Mouse (Mus musculus) neural tube, embryonic 14.5 days (tissue): ENCODE results near the gene Cdkn2b. TPM values are rescaled to one million over a fixed set of nuclear protein-coding genes. Genes with fewer than 3 reads are reported as not detected.

Experiments used
- ATAC-seq: fragments of 200-750 bp; cut with Nextera tagmentation; 2 replicates; pipeline ENCODE4 v1.8.0; 2017; ENCODE audit warnings: low read depth, mild to moderate bottlenecking, moderate TSS enrichment, moderate library complexity
- H3K27ac ChIP-seq: fragments of 300-500 bp; sonication (generic); 2 replicates; pipeline ENCODE4 v1.5.1; 2014; ENCODE audit warnings: low read depth, mild to moderate bottlenecking, control low read depth, low read length, moderate library complexity, mixed read lengths
- H3K27me3 ChIP-seq: fragments of 300-500 bp; sonication (generic); 2 replicates; pipeline ENCODE4 v1.6.1; 2014; ENCODE audit warnings: low read length; ENCODE audit not compliant: control insufficient read depth, insufficient read depth
- H3K36me3 ChIP-seq: fragments of 300-500 bp; sonication (generic); 2 replicates; pipeline ENCODE4 v1.6.1; 2014; ENCODE audit warnings: low read length, mixed read lengths; ENCODE audit not compliant: control insufficient read depth, insufficient read depth
- H3K4me1 ChIP-seq: fragments of 300-500 bp; sonication (generic); 2 replicates; pipeline ENCODE4 v1.6.1; 2014; ENCODE audit warnings: low read length; ENCODE audit not compliant: control insufficient read depth, insufficient read depth
- H3K4me2 ChIP-seq: fragments of 300-500 bp; sonication (generic); 2 replicates; pipeline ENCODE4 v1.6.1; 2014; ENCODE audit warnings: mild to moderate bottlenecking, low read depth, low read length, control low read depth
- H3K4me3 ChIP-seq: fragments of 300-500 bp; sonication (generic); 2 replicates; pipeline ENCODE4 v1.5.1; 2014; ENCODE audit warnings: low read depth, low read length, control low read depth, mixed read lengths
- H3K9ac ChIP-seq: fragments of 300-500 bp; sonication (generic); replicated peaks from 2 replicates; pipeline ENCODE4 v1.6.1; 2014; ENCODE audit warnings: low read depth, mild to moderate bottlenecking, control low read depth, low read length, mixed read lengths
- H3K9me3 ChIP-seq: fragments of 300-500 bp; sonication (generic); 2 replicates; pipeline ENCODE4 v1.6.1; 2016; ENCODE audit warnings: low read length; ENCODE audit not compliant: control insufficient read depth
- WGBS: fragments of 180-500 bp; shearing (Covaris S2); extraction: QIAGEN DNeasy Blood & Tissue Kit; methylation state at CpG from one replicate; pipeline ENCODE4 v1.1.7; 2014; 5-methylcytosine and 5-hydroxymethylcytosine counted together
- polyA plus RNA-seq: library from polyadenylated mRNA; unstranded; fragments of >200 nt; fragmentation: Nextera tagmentation; extraction: Ambion mirVana; gene quantifications from 2 replicates; pipeline ENCODE4 v1.2.1, GENCODE M21; 2014

Cdkn2b gene
- 0.29 and 0.63 TPM in 2 replicates for polyA plus RNA-seq

DNA sequence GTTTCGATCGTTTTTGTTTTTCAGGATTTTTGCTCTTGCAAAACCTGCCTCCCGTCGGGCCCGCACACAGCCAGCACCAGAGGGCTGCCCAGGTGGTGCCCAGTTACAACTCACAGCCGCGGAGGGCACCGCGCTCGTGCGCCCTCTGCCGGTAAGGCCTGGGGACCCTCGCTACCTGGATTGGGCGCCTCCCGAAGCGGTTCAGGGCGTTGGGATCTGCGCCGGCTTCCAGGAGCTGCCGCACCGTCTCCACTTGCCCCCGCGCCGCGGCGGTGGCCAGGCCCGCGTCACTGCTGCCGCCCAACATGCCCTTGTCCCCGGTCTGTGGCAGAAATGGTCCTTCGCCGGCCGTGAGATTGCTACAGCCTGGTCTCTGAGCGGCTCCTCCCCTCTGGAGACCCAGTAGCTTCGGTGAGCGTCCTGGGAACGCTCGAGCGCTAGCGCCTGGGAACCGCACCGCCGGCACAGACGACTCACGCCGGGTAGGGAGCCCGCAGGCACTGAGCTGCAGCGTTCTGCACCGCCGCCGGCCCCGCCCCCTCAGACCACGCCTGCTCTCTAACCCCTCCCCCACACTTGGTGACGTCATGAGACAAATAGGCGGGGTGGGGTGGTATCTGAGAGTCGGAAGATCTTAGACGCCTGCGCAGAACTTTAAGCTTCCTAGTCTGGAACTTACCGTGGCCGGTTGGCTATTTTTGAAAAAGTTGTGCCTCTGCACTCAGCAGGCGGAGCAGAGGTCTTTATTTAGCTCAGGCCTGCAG is at the start of gene Cdkn2b:
TSS of gene Cdkn2b (minus strand) at position 549 of the 764 bp plus-strand sequence.
- no peak within 1 kb of the TSS for H3K9ac ChIP-seq

GRCm38 (mm10) chr4:89360349-89360748 is 49.5 kb upstream of the Cdkn2b start:
- Histone ChIP-seq H3K9me3 (no peaks in the 10 kb centered on the region), H3K27ac (no peak overlapping the region), H3K4me1 (no peaks in the 10 kb centered on the region), H3K4me3 (no peak overlapping the region), H3K4me2 (no peak overlapping the region), H3K36me3 (no peaks in the 10 kb centered on the region), H3K27me3 (no peaks in the 10 kb centered on the region), H3K9ac (no peak overlapping the region)
- 66% methylated on average over 3 of the region's 3 CpGs for WGBS
- no peak for ATAC-seq

More for the DNA sequence above, at the start of gene Cdkn2b:
- Histone ChIP-seq H3K4me1 (no peaks in the 10 kb centered on the region), H3K27ac (no peak within 1 kb of the TSS), H3K9me3 (no peaks in the 10 kb centered on the region), H3K4me2 (peak within 1 kb of the TSS; percentile 49), H3K4me3 (peak within 1 kb of the TSS; percentile 35), H3K36me3 (no peaks in the 10 kb centered on the region), H3K27me3 (peaks cover 79% of the 10 kb centered on the region)
- peak; percentile 92 for ATAC-seq
- under 1% methylated on average over 61 of the region's 61 CpGs for WGBS

GRCm38 (mm10) chr4:89359506-89359905 is 48.7 kb upstream of the Cdkn2b start:
- Histone ChIP-seq H3K27ac (no peak overlapping the region), H3K27me3 (no peaks in the 10 kb centered on the region), H3K4me1 (no peaks in the 10 kb centered on the region), H3K9ac (no peak overlapping the region), H3K4me2 (no peak overlapping the region), H3K9me3 (no peaks in the 10 kb centered on the region), H3K4me3 (no peak overlapping the region), H3K36me3 (no peaks in the 10 kb centered on the region)
- 89% methylated on average over 6 of the region's 6 CpGs for WGBS
- no peak for ATAC-seq

- no peaks in the 10 kb centered on the region for H3K36me3 ChIP-seq
- H3K27ac ChIP-seq: no peak overlapping the region
- no peaks in the 10 kb centered on the region for H3K4me1 ChIP-seq
- no peaks in the 10 kb centered on the region for H3K27me3 ChIP-seq
- no peaks in the 10 kb centered on the region for H3K9me3 ChIP-seq
- H3K4me3 ChIP-seq: no peak overlapping the region
- H3K4me2 ChIP-seq: no peak overlapping the region
- 55% methylated on average over 9 of the region's 9 CpGs for WGBS
- no peak for ATAC-seq
- no peak overlapping the region for H3K9ac ChIP-seq
Measured at GRCm38 (mm10) chr4:89353935-89354334, 43.1 kb upstream of the Cdkn2b start.

DNA sequence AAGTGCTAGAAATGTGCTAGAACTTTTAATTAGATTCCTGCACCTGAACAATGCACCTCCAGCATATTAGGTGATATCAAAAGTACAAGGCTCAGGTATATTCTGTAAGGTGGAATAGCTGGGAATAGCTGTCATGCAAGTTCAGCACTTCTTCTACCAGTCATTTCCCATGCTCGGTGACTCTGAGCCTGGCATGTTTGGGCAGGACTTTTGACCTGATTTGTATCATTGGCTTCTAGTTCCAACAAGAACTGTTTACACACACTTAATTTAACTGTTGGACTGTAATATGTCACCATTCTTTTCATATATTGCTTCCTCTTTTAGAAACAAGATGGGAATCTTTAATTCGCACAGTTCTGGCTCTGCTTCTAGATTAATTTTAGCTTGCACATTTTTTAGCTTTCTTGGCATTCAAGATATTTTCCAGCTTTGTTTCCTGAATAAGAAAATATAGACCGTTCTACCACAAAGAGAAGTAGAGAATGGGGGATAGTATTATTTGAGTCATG is 42.3 kb upstream of the Cdkn2b start:
- Histone ChIP-seq H3K27me3 (no peaks in the 10 kb centered on the region), H3K4me3 (no peak overlapping the region), H3K27ac (no peak overlapping the region), H3K9ac (no peak overlapping the region), H3K4me2 (no peak overlapping the region), H3K4me1 (no peaks in the 10 kb centered on the region), H3K9me3 (no peaks in the 10 kb centered on the region), H3K36me3 (no peaks in the 10 kb centered on the region)
- WGBS: 83% methylated on average over 3 of the region's 3 CpGs
- no peak for ATAC-seq

- Histone ChIP-seq H3K9me3 (no peaks in the 10 kb centered on the region), H3K4me2 (no peak overlapping the region), H3K27ac (no peak overlapping the region), H3K4me1 (no peaks in the 10 kb centered on the region), H3K9ac (no peak overlapping the region), H3K27me3 (no peaks in the 10 kb centered on the region), H3K36me3 (no peaks in the 10 kb centered on the region), H3K4me3 (no peak overlapping the region)
- ATAC-seq: no peak
- WGBS: 64% methylated on average over 5 of the region's 5 CpGs
Measured at GRCm38 (mm10) chr4:89351474-89351873, 40.6 kb upstream of the Cdkn2b start.

DNA sequence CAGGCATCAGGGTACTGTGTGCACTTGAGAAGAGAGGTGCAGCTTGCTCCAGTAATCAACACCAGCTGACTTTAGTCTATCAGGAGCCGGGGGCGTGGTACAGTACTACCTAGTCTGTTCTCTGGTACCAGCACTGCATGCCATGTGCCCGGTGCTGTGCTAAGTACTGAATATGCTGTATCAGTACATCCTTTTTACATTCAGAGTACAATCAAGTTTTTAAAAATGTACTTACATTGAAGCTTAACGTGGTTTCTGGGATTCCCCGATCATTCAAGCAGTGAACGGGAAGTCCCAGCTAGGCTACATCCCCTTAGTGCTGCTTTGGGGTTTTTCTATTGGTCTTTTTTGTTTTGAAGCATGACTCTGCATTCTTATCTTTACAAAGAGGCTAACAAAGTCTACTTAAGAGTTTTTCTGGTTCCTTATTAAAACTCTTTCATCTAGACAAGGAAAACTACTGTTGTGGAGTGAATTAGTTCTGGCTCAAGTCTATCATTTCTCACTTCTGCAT is 40.2 kb upstream of the Cdkn2b start:
- H3K4me2 ChIP-seq: no peak overlapping the region
- no peak overlapping the region for H3K4me3 ChIP-seq
- no peak overlapping the region for H3K9ac ChIP-seq
- no peaks in the 10 kb centered on the region for H3K9me3 ChIP-seq
- ATAC-seq: no peak
- H3K36me3 ChIP-seq: no peaks in the 10 kb centered on the region
- H3K27me3 ChIP-seq: no peaks in the 10 kb centered on the region
- no peaks in the 10 kb centered on the region for H3K4me1 ChIP-seq
- WGBS: 86% methylated on average over 6 of the region's 6 CpGs
- no peak overlapping the region for H3K27ac ChIP-seq

- H3K9me3 ChIP-seq: no peaks in the 10 kb centered on the region
- ATAC-seq: no peak
- H3K4me2 ChIP-seq: no peak overlapping the region
- 68% methylated on average over 9 of the region's 9 CpGs for WGBS
- H3K27me3 ChIP-seq: no peaks in the 10 kb centered on the region
- H3K4me1 ChIP-seq: no peaks in the 10 kb centered on the region
- no peak overlapping the region for H3K9ac ChIP-seq
- H3K4me3 ChIP-seq: no peak overlapping the region
- H3K27ac ChIP-seq: no peak overlapping the region
- H3K36me3 ChIP-seq: no peaks in the 10 kb centered on the region
Measured at GRCm38 (mm10) chr4:89350391-89350790, 39.6 kb upstream of the Cdkn2b start.

DNA sequence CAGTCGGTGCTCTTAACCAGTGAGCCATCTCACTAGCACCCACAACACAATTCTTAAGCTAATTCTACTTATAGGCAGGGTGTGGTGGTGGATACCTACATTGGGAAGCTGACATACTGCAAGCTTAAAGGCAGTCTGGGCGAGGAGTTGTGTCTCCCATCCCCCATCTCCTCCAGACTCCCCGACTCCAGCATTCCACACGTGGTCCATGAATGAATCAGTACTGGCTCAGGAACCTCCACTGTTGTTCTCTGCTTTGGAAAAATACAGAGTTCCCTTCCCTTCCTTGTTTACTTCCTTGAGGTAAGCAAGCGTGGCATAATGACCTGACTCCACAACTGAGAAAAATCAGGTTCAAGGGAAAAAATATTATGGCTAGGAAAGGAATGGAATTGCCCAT is 38.0 kb upstream of the Cdkn2b start:
- Histone ChIP-seq H3K4me1 (no peaks in the 10 kb centered on the region), H3K27me3 (no peaks in the 10 kb centered on the region), H3K9me3 (no peaks in the 10 kb centered on the region), H3K27ac (no peak overlapping the region), H3K9ac (no peak overlapping the region), H3K4me3 (no peak overlapping the region), H3K4me2 (no peak overlapping the region), H3K36me3 (no peaks in the 10 kb centered on the region)
- 68% methylated on average over 5 of the region's 5 CpGs for WGBS
- ATAC-seq: no peak
